Mouse (Mus musculus): ENCODE results near the gene Plekha4.

DNA sequence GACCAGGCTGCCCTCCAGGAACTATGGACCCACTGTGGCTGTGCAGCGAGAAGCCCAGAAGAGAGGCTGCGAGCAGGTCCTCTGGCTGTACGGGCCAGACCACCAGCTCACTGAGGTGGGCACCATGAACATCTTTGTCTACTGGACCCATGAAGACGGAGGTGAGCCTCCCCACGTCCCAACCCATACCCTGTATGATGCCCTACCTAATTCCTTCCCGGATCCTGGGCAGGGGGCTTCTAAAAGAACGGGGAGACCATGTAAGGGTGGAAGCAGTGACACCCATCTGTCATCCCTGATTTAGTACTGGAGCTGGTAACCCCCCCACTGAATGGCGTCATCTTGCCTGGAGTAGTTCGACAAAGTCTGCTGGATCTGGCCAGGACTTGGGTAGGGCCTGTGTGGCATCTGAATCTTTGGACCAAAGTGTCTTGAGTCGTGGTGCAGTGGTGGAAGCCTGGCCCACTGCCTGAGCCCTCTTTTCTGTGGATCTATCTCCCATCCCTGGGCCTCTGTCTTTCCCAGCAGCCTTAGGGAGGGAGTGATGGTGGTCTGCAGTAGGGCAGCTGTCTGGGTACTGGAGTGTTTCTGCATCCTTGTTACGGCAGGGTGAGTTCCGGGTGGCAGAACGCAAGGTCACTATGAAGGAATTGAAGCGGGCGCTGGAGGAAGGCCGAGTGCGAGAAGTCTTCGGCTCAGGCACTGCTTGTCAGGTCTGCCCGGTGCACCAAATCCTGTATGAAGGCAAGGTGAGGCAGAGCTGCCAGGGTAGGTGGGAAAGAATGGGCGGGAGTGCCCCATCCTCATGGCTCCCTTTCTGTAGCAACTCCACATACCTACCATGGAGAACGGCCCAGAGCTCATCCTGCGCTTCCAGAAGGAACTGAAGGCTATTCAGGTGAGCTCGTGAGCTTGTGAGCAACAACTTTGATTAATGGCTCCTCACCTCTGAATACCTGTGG is 61.8 kb downstream of the Plekha4 start:
- TF ChIP-seq CTCF (IDR thresholded peaks at IDR 0.05) (no peak), POLR2A (IDR thresholded peaks at IDR 0.05; ENCODE audit: insufficient read depth, low read depth, low read length) (no peak), EP300 (IDR thresholded peaks at IDR 0.05; ENCODE audit: insufficient read depth, low read depth, low read length) (no peak)

Measured in heart, adult 2 months (tissue).